Mouse (Mus musculus) spleen, adult 2 months (tissue): ENCODE results near the gene Ntrk3.

ENCODE experiments used
- CTCF ChIP-seq: fragments of 200-500 bp; IDR thresholded peaks from 2 replicates; pipeline ENCODE4 v1.5.1; 2011; ENCODE audit warnings: mild to moderate bottlenecking, inconsistent platforms; ENCODE audit not compliant: insufficient read depth, insufficient read length, insufficient replicate concordance; ENCODE audit errors: extremely low read depth
- POLR2A ChIP-seq: fragments of 200-500 bp; IDR thresholded peaks from 2 replicates; pipeline ENCODE4 v1.6.1; 2011; ENCODE audit warnings: low read depth, low read length, inconsistent platforms

- TF ChIP-seq POLR2A, result no peak
- no peak for TF ChIP-seq CTCF
Measured at GRCm38 (mm10) chr7:78668003-78668635, 69.7 kb downstream of the Ntrk3 start.
